Mouse (Mus musculus): ENCODE results near the gene Pcsk6.

GRCm38 (mm10) chr7:66044617-66045016, 183.1 kb downstream of the Pcsk6 start:
- TF ChIP-seq USF1 (IDR thresholded peaks at IDR 0.05; ENCODE audit: low read depth) (no peak), CTCF (IDR thresholded peaks at IDR 0.05; ENCODE audit: control insufficient read depth, insufficient read depth, insufficient read length) (no peak), FOSL1 (IDR thresholded peaks at IDR 0.05; ENCODE audit: insufficient read depth, low read length, poor library complexity, severe bottlenecking) (no peak), MYOG (IDR thresholded peaks at IDR 0.05; ENCODE audit: control insufficient read depth, extremely low read depth, insufficient read length) (no peak), CEBPB (IDR thresholded peaks at IDR 0.05; ENCODE audit: low read depth) (no peak)
